Mouse (Mus musculus) ovary, postnatal 10 days (tissue): ENCODE measurements at regions not wholly inside any gene's neighbourhood (a gene's known extent, or its start where the extent isn't known, plus 50 kb on each side); places are given as distances from the start of the nearest gene placed in this dataset.
A peak's percentile ranks its signal among the peaks of the same experiment; 100 is the strongest.

Source experiments
- DNase-seq: peaks from one replicate; pipeline ENCODE4 v3.0.0; 2022; ENCODE audit warnings: low spot score

DNA sequence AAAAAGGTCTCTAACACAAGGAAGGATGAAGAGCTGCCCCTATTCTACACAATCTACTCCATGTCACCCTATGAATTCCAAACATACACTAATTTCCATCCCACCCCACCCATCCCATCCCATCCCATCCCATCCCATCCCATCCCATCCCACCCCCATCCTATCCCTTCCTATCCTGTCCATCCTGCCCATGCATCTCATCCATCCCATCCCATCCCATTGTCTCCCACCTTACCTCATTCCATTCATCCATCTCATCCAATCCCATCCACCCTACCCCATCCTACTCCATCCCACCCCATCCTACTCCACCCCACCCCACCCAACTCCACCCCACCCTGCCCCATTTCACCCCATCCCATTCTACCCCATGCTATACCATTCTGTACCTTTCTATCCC lies 91.9 kb upstream of the Fam92a start:
- DNase-seq = no peak

GRCm38 (mm10) chr4:12263197-12263596 lies 91.4 kb upstream of the Fam92a start:
- no peak for DNase-seq

GRCm38 (mm10) chr4:12247994-12248393 lies 76.2 kb upstream of the Fam92a start:
- no peak for DNase-seq

DNA sequence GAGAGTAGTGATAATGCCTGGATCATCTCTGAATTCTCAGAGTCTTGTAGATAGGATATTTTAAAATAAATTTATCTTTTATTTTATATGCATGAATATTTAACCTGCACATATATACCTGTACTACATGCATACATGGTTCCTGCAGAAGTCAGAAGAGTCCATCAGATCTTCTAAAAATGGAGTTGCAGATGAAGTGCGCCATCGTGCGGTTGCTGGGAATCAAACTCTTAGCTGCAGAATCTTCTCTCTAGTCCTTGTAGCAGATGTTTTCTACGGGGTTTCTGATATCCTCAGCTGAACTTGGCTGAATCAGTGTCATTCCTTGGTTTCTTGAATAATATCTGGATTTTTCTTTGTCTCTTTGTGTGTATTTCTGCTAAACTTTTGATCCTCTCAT lies 74.8 kb upstream of the Fam92a start:
- no peak for DNase-seq

GRCm38 (mm10) chr4:12240941-12241571 lies 69.2 kb upstream of the Fam92a start:
- DNase-seq = peak; percentile 17

DNA sequence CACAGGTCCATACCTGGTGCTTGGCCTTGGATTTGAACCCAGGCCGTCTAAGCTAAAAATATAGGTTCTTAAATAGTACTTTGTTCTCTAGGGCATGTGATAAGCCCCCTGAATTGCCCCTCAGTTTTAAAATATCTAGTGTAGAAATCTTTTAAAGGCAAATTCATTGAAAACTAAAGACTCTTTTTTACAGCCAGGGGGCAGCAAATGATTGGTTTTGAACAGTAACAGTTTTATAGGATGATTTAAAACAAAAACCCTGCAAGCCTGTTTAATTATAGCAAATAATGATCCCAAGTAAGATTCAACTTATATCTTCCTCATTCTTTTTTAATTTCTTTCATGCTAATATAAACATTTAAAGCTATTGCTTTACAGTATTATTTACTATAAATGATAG lies 58.9 kb upstream of the Fam92a start:
- DNase-seq = no peak
